Mouse (Mus musculus): ENCODE measurements at regions not wholly inside any gene's neighbourhood (a gene's known extent, or its start where the extent isn't known, plus 50 kb on each side); places are given as distances from the start of the nearest gene placed in this dataset.
A peak's percentile ranks its signal among the peaks of the same experiment; 100 is the strongest.

- no peak for DNase-seq
Observed at GRCm38 (mm10) chrX:129272135-129272534, 477.4 kb upstream of the Diaph2 start.

GRCm38 (mm10) chrX:129303987-129304386 lies 445.6 kb upstream of the Diaph2 start:
- DNase-seq: peak; percentile 30 to 60

DNA sequence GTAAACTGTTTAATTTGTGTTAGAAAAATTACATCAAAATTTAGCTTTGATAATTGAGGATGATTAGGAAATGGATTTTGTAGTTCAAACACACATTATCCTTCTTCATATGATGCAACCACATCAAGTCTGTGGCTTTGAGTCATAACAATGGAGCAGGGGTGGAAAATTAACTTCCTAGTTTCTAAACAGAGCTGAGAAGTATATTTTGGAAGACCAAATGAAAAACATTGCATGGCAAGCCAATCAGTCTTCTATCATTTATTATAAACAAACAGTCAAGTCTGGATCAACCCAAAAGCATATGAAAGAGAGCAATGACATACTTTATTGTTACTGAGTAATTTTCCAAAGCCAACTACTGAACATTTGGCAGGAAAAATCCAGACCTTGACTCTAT lies 440.2 kb upstream of the Diaph2 start:
- no peak for DNase-seq

GRCm38 (mm10) chrX:129329441-129329840 lies 420.1 kb upstream of the Diaph2 start:
- DNase-seq: peak in 1 of 2 experiments; percentile 3

GRCm38 (mm10) chrX:129332810-129333209 lies 416.7 kb upstream of the Diaph2 start:
- DNase-seq: peak in 1 of 2 experiments; percentile 4

Data from heart, adult 18-20 months (tissue).